Mouse (Mus musculus): ENCODE measurements around the gene Kcnq5. TPM values are rescaled to one million over a fixed set of nuclear protein-coding genes. Genes with fewer than 3 reads are reported as not detected.

The Kcnq5 gene
- total and polyA plus RNA-seq, 3 experiments, result not detected

- no peaks in the 10 kb centered on the region for H3K79me2 ChIP-seq (ENCODE audit: control insufficient read depth, insufficient read depth, low read length, poor library complexity)
- no peak for DNase-seq (ENCODE audit: low read depth, low spot score)
- no peaks in the 10 kb centered on the region for H3K4me1 ChIP-seq (ENCODE audit: control insufficient read depth in 1 of 2, insufficient read depth in 2 of 2, low read length in 2 of 2)
- H3K36me3 ChIP-seq (ENCODE audit: control insufficient read depth in 1 of 2, insufficient read depth in 2 of 2, low read length in 2 of 2), result no peaks in the 10 kb centered on the region
- H3K27ac ChIP-seq (ENCODE audit: control insufficient read depth, low read depth, low read length), result no peak overlapping the region
- TF ChIP-seq EP300 (IDR thresholded peaks at IDR 0.05; ENCODE audit: low read depth in 1 of 2, low read length in 2 of 2), result no peak
- TF ChIP-seq MAX (IDR thresholded peaks at IDR 0.05; ENCODE audit: low read length), result no peak
- TF ChIP-seq JUND (IDR thresholded peaks at IDR 0.05; ENCODE audit: low read depth, low read length), result no peak
- no peak for TF ChIP-seq RAD21 (IDR thresholded peaks at IDR 0.05; ENCODE audit: low read depth, low read length)
- H3K4me3 ChIP-seq (ENCODE audit: control insufficient read depth in 1 of 2, insufficient read depth in 1 of 2, low read depth in 2 of 2, low read length in 2 of 2), result no peak overlapping the region
- no peaks in the 10 kb centered on the region for H3K9me3 ChIP-seq (replicated peaks; ENCODE audit: insufficient read depth, low read length)
- no peak overlapping the region for H3K9ac ChIP-seq (ENCODE audit: control insufficient read depth, low read depth, low read length, poor library complexity, severe bottlenecking)
- no peaks in the 10 kb centered on the region for H3K27me3 ChIP-seq (ENCODE audit: control insufficient read depth in 1 of 2, insufficient read depth in 2 of 2, low read length in 2 of 2)
These were observed 347.8 kb downstream of the Kcnq5 start for GRCm38 (mm10) chr1:21613933-21614332.

- TF ChIP-seq E2F4 (IDR thresholded peaks at IDR 0.05; ENCODE audit: borderline replicate concordance, low read depth, low read length) (no peak), MYC (IDR thresholded peaks at IDR 0.05; ENCODE audit: low read depth, low read length) (no peak), RCOR1 (IDR thresholded peaks at IDR 0.05; ENCODE audit: low read depth, low read length) (no peak), POLR2AphosphoS2 (IDR thresholded peaks at IDR 0.05; ENCODE audit: low read length) (no peak), CTCF (IDR thresholded peaks at IDR 0.05 in 2 of 3, conservative IDR thresholded peaks at IDR 0.05 in 1 of 3; ENCODE audit: control insufficient read depth in 1 of 3, insufficient read depth in 1 of 3, low read depth in 2 of 3, low read length in 3 of 3, poor library complexity in 1 of 3, severe bottlenecking in 1 of 3) (no peak), MAZ (IDR thresholded peaks at IDR 0.05; ENCODE audit: low read depth, low read length) (no peak), HCFC1 (IDR thresholded peaks at IDR 0.05; ENCODE audit: low read depth, low read length) (no peak), MEF2A (IDR thresholded peaks at IDR 0.05; ENCODE audit: extremely low read depth, insufficient replicate concordance, low read depth, low read length, poor library complexity, severe bottlenecking) (no peak), CHD1 (IDR thresholded peaks at IDR 0.05; ENCODE audit: low read depth, low read length) (no peak), USF2 (IDR thresholded peaks at IDR 0.05; ENCODE audit: borderline replicate concordance in 1 of 2, insufficient read depth in 1 of 2, low read depth in 1 of 2, low read length in 2 of 2) (no peak)
- Histone ChIP-seq H3K9me3 (replicated peaks; ENCODE audit: insufficient read depth, low read length) (no peaks in the 10 kb centered on the region), H3K79me2 (ENCODE audit: control insufficient read depth, insufficient read depth, low read length, poor library complexity) (no peaks in the 10 kb centered on the region), H3K36me3 (ENCODE audit: control insufficient read depth in 1 of 2, insufficient read depth in 2 of 2, low read length in 2 of 2) (no peaks in the 10 kb centered on the region), H3K9ac (ENCODE audit: control insufficient read depth, low read depth, low read length, poor library complexity, severe bottlenecking) (no peak overlapping the region), H3K27me3 (ENCODE audit: control insufficient read depth in 1 of 2, insufficient read depth in 2 of 2, low read length in 2 of 2) (no peaks in the 10 kb centered on the region), H3K4me1 (ENCODE audit: control insufficient read depth in 1 of 2, insufficient read depth in 2 of 2, low read length in 2 of 2) (no peaks in the 10 kb centered on the region), H3K4me3 (ENCODE audit: control insufficient read depth in 1 of 2, insufficient read depth in 1 of 2, low read depth in 2 of 2, low read length in 2 of 2) (no peak overlapping the region), H3K27ac (ENCODE audit: control insufficient read depth, low read depth, low read length) (no peak overlapping the region)
- no peak for DNase-seq (ENCODE audit: low read depth, low spot score)
These were observed 357.7 kb downstream of the Kcnq5 start for GRCm38 (mm10) chr1:21604003-21604402.

- Histone ChIP-seq H3K4me1 (ENCODE audit: control insufficient read depth in 1 of 2, insufficient read depth in 2 of 2, low read length in 2 of 2) (no peaks in the 10 kb centered on the region), H3K27ac (ENCODE audit: control insufficient read depth, low read depth, low read length) (no peak overlapping the region), H3K79me2 (ENCODE audit: control insufficient read depth, insufficient read depth, low read length, poor library complexity) (no peaks in the 10 kb centered on the region), H3K36me3 (ENCODE audit: control insufficient read depth in 1 of 2, insufficient read depth in 2 of 2, low read length in 2 of 2) (no peaks in the 10 kb centered on the region), H3K9ac (ENCODE audit: control insufficient read depth, low read depth, low read length, poor library complexity, severe bottlenecking) (no peak overlapping the region), H3K4me3 (ENCODE audit: control insufficient read depth in 1 of 2, insufficient read depth in 1 of 2, low read depth in 2 of 2, low read length in 2 of 2) (no peak overlapping the region), H3K27me3 (ENCODE audit: control insufficient read depth in 1 of 2, insufficient read depth in 2 of 2, low read length in 2 of 2) (no peaks in the 10 kb centered on the region), H3K9me3 (replicated peaks; ENCODE audit: insufficient read depth, low read length) (no peaks in the 10 kb centered on the region)
- no peak for DNase-seq (ENCODE audit: low read depth, low spot score)
- no peak for TF ChIP-seq MAFK (IDR thresholded peaks at IDR 0.05; ENCODE audit: borderline replicate concordance, low read depth, low read length)
- TF ChIP-seq POLR2AphosphoS5 (IDR thresholded peaks at IDR 0.05; ENCODE audit: borderline replicate concordance, low read depth, low read length), result no peak
- no peak for TF ChIP-seq ZKSCAN1 (IDR thresholded peaks at IDR 0.05; ENCODE audit: low read depth, low read length)
- TF ChIP-seq MYB (IDR thresholded peaks at IDR 0.05; ENCODE audit: low read depth, low read length), result no peak
- no peak for TF ChIP-seq JUND (IDR thresholded peaks at IDR 0.05; ENCODE audit: low read depth, low read length)
- TF ChIP-seq GABPA (IDR thresholded peaks at IDR 0.05; ENCODE audit: low read depth, low read length), result no peak
- TF ChIP-seq EP300 (IDR thresholded peaks at IDR 0.05; ENCODE audit: low read depth in 1 of 2, low read length in 2 of 2), result no peak
- TF ChIP-seq TAL1 (IDR thresholded peaks at IDR 0.05; ENCODE audit: low read length), result no peak
- no peak for TF ChIP-seq E2F4 (IDR thresholded peaks at IDR 0.05; ENCODE audit: borderline replicate concordance, low read depth, low read length)
- TF ChIP-seq ETS1 (IDR thresholded peaks at IDR 0.05; ENCODE audit: low read depth, low read length), result no peak
These were observed 359.2 kb downstream of the Kcnq5 start for GRCm38 (mm10) chr1:21602567-21602966.
